Mouse (Mus musculus) lung, postnatal 36 days (tissue): ENCODE data around the gene Mrpl43.

ENCODE experiments used
- DNase-seq: peaks from one replicate; pipeline ENCODE4 v3.0.0; 2022; ENCODE audit warnings: mixed read lengths

Mrpl43 gene

DNA sequence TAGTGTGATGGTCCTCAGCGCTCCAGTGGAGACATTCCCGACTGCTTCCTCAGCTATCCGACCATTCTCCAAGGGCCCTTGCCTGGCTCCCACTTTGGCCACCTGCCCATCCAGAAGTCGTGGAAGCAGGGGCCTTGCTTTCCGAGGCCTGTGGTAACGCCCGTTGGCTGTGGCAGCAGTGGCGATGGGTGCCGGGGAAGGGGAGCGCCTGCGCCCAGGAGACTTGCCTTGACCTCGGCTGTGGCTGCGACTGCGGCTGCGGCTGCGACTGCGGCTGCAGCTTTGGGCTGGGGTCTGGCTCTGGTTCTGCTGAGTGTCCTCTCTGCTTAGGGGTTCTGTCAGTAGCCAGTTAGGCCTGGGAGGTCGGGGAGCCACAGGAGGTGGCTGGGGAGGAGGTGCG, 22.5 kb upstream of the Mrpl43 start:
- DNase-seq = no peak

DNA sequence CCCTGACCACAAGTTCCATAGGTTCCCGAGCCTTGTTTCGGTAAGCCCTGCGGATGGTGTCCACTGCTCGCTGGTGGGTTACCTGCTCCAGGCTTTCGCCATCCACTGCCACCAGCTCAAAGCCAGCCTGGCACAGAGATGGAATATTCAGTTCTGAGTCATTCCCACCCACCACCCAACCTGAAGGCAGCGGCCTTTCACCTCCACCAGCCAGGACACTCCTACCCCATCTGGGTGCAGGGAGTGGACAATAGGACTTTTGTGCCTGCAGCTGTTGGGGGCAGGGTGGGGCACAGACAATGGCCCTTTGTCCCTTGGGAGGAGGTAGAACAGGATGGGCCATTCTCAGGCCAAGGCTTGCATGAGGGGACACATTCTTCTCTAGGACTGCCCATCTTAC, 21.6 kb upstream of the Mrpl43 start:
- DNase-seq = no peak

GRCm38 (mm10) chr19:45026958-45027670, 20.9 kb upstream of the Mrpl43 start:
- no peak for DNase-seq

DNA sequence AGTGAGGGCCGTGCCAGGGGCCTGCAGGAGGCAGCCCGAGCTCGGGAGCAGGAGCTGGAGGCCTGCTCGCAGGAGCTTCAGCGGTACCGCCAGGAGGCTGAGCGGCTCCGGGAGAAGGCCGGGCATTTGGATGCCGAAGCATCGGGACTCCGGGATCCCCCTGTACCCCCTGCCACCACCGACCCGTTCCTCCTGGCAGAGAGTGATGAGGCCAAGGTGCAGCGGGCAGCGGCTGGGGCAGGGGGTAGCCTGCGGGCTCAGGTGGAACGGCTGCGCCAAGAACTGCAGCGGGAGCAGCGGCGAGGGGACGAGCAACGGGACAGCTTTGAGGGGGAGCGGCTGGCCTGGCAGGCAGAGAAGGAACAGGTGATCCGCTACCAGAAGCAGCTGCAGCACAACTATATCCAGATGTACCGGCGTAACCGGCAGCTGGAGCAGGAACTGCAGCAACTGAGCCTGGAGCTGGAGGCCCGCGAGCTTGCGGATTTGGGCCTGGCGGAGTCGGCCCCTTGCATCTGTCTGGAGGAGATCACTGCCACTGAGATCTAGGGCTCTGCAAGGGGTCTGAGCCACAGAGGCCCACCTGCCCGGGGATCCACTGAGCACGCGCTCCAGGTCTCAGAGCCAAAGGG, 19.8 kb upstream of the Mrpl43 start:
- no peak for DNase-seq

DNA sequence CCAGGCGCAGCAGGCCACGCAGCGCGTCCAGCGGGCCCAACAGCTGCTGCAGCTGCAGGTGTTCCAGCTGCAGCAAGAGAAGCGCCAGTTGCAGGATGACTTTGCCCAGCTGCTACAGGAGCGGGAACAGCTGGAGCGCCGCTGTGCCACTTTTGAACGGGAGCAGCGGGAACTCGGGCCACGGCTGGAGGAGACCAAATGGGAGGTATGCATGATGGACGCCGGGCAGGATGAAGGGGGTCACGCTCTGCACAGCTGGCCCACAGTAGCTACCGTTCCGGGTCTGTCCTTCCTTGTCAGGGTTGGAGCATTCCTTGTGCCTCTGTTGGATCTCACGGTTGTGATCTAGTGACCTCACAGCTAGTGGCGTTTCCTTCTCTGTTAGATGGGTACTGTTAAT, 18.5 kb upstream of the Mrpl43 start:
- DNase-seq = no peak

GRCm38 (mm10) chr19:45023993-45024392, 17.8 kb upstream of the Mrpl43 start:
- no peak for DNase-seq

DNA sequence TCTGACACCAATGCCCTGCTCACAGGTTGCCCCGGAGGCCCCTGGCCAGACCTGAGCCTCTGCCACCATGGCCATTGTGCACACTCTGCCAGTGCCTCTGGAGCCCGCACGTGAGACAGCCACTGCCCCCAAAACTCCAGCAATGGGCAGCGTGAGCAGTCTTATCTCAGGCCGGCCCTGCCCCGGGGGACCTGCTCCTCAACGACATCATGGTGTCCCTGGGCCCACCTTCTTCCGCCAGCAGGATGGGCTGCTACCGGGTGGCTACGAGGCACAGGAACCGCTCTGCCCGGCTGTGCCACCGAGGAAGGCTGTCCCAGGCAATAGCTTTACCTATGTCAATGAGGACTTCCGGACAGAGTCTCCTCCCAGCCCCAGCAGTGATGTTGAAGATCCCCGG, 15.1 kb upstream of the Mrpl43 start:
- no peak for DNase-seq

DNA sequence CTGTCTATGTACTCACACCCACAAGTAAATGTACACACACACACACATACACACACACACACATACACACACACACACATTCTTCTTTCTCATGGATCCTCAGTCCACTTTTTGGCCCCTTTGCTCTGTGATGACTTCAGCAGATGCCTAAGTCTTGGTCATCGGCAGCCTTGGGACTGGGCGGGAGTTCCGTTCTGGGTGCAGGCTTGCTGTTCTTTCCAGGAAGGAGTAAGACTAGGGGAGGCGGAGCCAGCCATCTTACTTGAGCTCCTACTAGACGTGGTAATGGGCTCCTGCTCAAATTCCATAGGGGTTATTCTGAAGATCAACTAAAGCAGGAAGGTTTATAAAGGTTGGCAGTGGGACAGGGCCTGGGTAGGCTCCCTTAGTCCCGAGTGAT, 14.1 kb upstream of the Mrpl43 start:
- peak; percentile 73 for DNase-seq

DNA sequence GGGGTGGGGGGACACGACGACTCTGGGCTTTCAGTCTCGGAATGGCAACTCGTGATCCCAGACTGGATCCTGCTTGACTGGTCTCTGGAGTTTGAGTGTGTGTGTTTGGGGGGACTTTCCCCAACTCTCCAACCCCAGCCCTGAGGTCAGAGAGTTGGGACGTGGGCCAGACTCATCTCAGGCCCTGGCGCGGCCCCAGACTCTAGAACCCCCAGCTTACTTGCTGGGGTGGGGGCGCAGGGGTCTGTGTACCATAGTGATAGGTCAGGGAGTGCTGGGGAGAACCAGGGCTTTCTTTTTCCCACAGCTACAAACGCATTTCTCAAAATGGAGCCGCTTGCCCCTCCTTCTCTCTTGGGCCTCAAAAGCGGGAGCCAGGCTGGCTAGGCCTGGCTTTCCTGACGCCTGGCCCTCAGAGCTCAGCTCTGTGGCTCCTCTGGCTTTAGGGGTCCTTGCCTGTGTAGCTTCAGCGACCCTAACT, 12.1 kb upstream of the Mrpl43 start:
- DNase-seq = peak; percentile 42

- DNase-seq = peak; percentile 88
Measured at GRCm38 (mm10) chr19:45017909-45018308, 11.7 kb upstream of the Mrpl43 start.

DNA sequence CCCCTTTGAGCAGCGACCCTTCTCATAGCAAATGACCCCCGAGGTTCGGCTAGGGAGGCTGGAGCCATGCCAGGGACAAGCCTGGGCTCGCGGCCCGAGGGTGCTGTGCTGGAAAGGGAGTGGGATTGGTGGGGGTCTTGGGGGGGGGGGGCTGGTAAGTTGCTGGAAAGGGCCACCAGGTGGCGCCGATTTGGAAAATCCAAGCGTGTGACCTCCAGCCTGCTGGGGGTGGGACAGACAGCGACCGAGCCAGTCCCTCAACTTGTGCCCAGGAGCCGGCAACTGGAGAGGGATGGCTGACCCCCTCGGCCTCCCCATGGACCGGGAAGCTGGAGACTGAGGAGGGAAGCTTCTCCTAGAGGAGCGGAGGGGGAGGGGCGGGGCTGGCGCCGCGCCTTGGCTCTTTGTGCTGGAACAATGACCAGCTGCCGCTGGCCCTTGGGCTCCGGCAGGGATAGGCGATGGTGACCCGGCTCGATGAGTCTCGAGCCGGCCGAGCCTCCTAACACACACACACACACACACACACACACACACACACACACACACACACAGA, 11.1 kb upstream of the Mrpl43 start:
- DNase-seq = peak; percentile 89

GRCm38 (mm10) chr19:45016341-45017215, 10.3 kb upstream of the Mrpl43 start:
- DNase-seq = peak; percentile 88

DNA sequence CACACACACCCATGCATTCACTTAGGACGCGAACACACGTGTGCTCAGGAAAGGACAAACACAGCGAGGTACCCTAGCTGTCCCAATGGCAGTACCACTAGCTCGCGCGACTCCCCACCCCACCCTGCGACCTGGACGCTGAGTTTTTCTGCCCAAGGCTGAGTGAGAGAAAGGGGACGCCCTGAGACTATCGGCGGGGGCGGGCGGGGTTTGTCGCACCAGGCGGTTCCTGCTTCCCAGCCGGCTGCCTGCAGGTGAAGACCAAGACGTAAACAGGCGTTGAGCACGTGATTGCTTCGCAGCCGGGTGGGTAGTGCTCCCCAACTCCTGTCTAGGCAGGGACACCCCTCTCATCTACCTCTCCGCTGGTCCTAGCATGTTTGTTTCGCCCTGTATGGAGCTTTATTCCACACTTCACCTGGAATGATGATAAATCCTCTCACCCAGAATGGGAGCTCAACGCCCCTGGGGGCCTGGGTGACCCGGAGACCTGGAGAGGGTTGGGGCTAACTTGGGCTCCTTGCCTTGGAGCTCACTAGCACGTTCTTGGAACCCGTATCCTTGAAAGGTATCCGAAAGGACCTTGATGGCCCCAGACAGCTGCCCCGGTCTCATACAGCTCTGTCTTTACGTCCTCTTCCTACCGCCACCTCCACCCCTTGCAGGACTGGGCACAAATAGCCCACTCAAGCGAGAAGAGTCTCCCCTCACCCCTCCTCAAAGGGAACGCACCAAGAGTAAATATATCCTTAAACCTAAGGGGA, 9.5 kb upstream of the Mrpl43 start:
- peak; percentile 79 for DNase-seq

GRCm38 (mm10) chr19:45014981-45015402, 8.8 kb upstream of the Mrpl43 start:
- DNase-seq = peak; percentile 81

- peak; percentile 54 for DNase-seq
Measured at GRCm38 (mm10) chr19:45014335-45014971, 8.2 kb upstream of the Mrpl43 start, which contains the start of gene Lzts2. TSS of gene Lzts2 (plus strand) at chr19:45014414.

DNA sequence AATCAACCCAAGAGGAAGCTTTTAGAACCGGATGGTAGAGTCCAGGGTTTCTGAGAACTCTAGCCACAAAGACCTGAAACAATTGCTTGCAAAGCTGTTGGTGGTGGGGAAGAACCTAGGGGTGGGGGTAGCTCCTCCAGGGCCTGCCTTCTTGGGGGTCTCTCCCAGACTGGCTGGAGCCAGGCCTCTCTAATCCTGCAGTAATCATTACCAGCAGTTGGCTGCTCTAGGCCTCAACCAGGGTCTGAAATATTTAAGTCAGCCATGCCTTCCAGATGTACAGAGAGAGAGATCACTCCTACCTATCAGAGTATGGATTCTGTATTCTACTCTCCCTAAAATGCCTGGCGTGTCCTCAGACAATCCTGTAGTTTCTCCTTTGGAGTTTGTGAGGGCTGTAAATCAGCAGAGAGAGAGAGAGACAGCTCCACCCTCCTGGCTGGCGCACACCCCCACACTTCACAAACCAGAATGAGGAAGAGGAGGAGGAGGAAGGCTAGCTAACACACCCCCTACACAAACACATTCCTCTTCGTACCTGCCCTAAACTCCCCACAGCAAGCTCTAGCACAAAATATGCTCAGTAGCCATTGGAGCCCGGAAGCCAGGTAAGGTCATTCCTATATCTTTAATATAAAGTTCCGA, 7.5 kb upstream of the Mrpl43 start:
- peak; percentile 42 for DNase-seq

DNA sequence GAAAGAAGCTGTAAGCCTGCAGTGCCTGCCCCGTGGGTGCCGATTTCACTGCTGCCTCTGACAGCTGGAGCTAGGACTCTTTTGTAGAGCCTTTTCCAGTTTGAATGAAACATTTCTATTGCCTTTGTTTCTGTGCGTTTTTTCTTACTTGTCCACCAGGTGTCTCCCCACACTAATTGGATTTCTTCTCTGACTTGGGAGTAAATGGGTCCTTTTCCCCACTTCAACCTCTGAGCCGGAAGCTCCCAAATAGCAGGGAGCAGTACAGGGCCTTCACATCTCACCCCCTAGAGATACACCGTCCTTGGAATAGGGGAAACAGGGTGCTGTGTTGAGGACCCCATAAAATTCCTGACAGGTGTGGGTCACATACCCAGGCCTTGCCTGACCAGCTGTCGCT, 6.4 kb upstream of the Mrpl43 start:
- DNase-seq = peak; percentile 65

DNA sequence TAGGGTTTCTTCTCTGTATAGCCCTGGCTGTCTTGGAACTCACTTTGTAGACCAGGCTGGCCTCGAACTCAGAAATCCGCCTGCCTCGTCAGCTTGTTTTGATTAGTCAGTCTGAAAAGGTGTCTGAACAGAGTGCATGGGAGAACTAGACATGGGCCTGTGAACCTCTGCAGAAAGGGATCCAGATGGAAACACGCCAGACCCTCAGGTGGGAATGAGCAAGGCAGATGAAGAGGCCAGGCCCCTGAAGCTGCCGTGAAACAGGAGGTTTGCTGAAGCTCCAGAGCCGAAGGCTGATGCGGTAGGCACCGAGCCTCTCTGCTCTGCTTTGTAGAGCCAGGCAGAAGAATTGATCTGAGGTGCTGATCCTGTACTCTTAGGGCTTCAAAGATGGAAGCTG, 6.0 kb upstream of the Mrpl43 start:
- DNase-seq = no peak

DNA sequence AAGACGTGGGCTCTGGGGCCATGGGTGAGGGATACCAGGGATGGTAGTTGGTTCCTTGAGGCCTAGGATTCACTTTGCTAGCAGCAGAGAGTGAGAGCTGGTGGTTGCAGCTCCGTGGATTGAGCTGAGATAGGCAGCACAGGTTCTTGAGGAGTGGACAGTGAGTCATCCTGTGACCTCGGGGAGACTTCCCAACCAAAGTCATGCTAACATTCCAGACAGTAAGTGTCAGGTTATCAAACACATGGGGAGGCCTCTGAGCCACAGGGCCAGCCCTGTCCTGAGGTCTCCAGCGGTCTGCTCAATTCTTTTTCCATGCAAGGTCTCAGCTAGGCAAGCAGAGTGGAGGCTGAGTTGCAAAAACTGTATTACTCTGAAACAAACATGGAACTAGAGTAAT, 4.4 kb upstream of the Mrpl43 start:
- no peak for DNase-seq

- DNase-seq = no peak
Measured at GRCm38 (mm10) chr19:45007425-45008191, 1.4 kb upstream of the Mrpl43 start.

GRCm38 (mm10) chr19:45007021-45007420, 779 bp upstream of the Mrpl43 start:
- DNase-seq = no peak
